Mouse (Mus musculus) erythroblast, embryonic 14.5 days (primary cell): ENCODE results near the gene Fgfr2. TPM values are rescaled to one million over a fixed set of nuclear protein-coding genes. Genes with fewer than 3 reads are reported as not detected.

Source experiments
- H3K27me3 ChIP-seq: 2 replicates; pipeline ENCODE4 v1.6.1; 2012; ENCODE audit warnings: inconsistent platforms; ENCODE audit not compliant: control insufficient read depth
- H3K36me3 ChIP-seq: 2 replicates; pipeline ENCODE4 v1.6.1; 2012; ENCODE audit warnings: mild to moderate bottlenecking, inconsistent platforms; ENCODE audit not compliant: control insufficient read depth
- H3K4me1 ChIP-seq: 2 replicates; pipeline ENCODE4 v1.6.1; 2012; ENCODE audit warnings: inconsistent platforms; ENCODE audit not compliant: control insufficient read depth
- H3K4me3 ChIP-seq: replicated peaks from 2 replicates; pipeline ENCODE3; 2012; ENCODE audit warnings: moderate library complexity, mild to moderate bottlenecking, inconsistent platforms
- H3K9me3 ChIP-seq: 2 replicates; pipeline ENCODE4 v1.6.1; 2012; ENCODE audit warnings: low read length, inconsistent platforms, mixed read lengths; ENCODE audit not compliant: control insufficient read depth
- GATA1 ChIP-seq: IDR thresholded peaks from 2 replicates; pipeline ENCODE4 v1.6.1; 2012; ENCODE audit warnings: low read length, inconsistent platforms, mixed read lengths
- TAL1 ChIP-seq: IDR thresholded peaks from 3 replicates; pipeline ENCODE4 v1.6.1; 2012; ENCODE audit warnings: low read length, inconsistent platforms, mixed read lengths
- polyA plus RNA-seq: library from polyadenylated mRNA; stranded (reverse); fragments of >175 nt; gene quantifications from 2 replicates; pipeline ENCODE4 v1.2.3, GENCODE M21; 2012

Gene Fgfr2
- polyA plus RNA-seq, 1 experiment, result not detected

- Histone ChIP-seq H3K4me3 (no peak overlapping the region), H3K9me3 (no peaks in the 10 kb centered on the region), H3K36me3 (no peaks in the 10 kb centered on the region), H3K4me1 (peaks cover 2% of the 10 kb centered on the region), H3K27me3 (no peaks in the 10 kb centered on the region)
- TF ChIP-seq TAL1, result no peak
- no peak for TF ChIP-seq GATA1
These were observed 29.0 kb downstream of the Fgfr2 start for GRCm38 (mm10) chr7:133094161-133094560.

GRCm38 (mm10) chr7:133093731-133094130, 29.4 kb downstream of the Fgfr2 start:
- TF ChIP-seq TAL1 (no peak), GATA1 (no peak)
- no peaks in the 10 kb centered on the region for H3K36me3 ChIP-seq
- H3K9me3 ChIP-seq, result no peaks in the 10 kb centered on the region
- no peak overlapping the region for H3K4me3 ChIP-seq
- no peaks in the 10 kb centered on the region for H3K27me3 ChIP-seq
- H3K4me1 ChIP-seq, result peaks cover 2% of the 10 kb centered on the region

- TF ChIP-seq GATA1, result no peak
- no peak for TF ChIP-seq TAL1
- Histone ChIP-seq H3K27me3 (no peaks in the 10 kb centered on the region), H3K4me1 (peaks cover 2% of the 10 kb centered on the region), H3K4me3 (no peak overlapping the region), H3K9me3 (no peaks in the 10 kb centered on the region), H3K36me3 (no peaks in the 10 kb centered on the region)
These were observed 32.5 kb downstream of the Fgfr2 start for GRCm38 (mm10) chr7:133090641-133091040.

- Histone ChIP-seq H3K36me3 (no peaks in the 10 kb centered on the region), H3K9me3 (no peaks in the 10 kb centered on the region), H3K27me3 (no peaks in the 10 kb centered on the region), H3K4me3 (no peak overlapping the region), H3K4me1 (peaks cover 2% of the 10 kb centered on the region)
- TF ChIP-seq TAL1 (no peak), GATA1 (no peak)
These were observed 33.4 kb downstream of the Fgfr2 start for GRCm38 (mm10) chr7:133089621-133090260.

GRCm38 (mm10) chr7:133088830-133089261, 34.3 kb downstream of the Fgfr2 start:
- Histone ChIP-seq H3K36me3 (no peaks in the 10 kb centered on the region), H3K4me3 (no peak overlapping the region)

GRCm38 (mm10) chr7:133088411-133088810, 34.7 kb downstream of the Fgfr2 start:
- no peak for TF ChIP-seq GATA1
- TF ChIP-seq TAL1, result no peak
- Histone ChIP-seq H3K9me3 (no peaks in the 10 kb centered on the region), H3K4me3 (no peak overlapping the region), H3K27me3 (no peaks in the 10 kb centered on the region), H3K36me3 (no peaks in the 10 kb centered on the region), H3K4me1 (peaks cover 2% of the 10 kb centered on the region)

More at GRCm38 (mm10) chr7:133088830-133089261, 34.3 kb downstream of the Fgfr2 start:
- TF ChIP-seq GATA1 (no peak), TAL1 (no peak)
- H3K27me3 ChIP-seq, result no peaks in the 10 kb centered on the region
- H3K4me1 ChIP-seq, result peaks cover 2% of the 10 kb centered on the region
- no peaks in the 10 kb centered on the region for H3K9me3 ChIP-seq

GRCm38 (mm10) chr7:133085408-133085807, 37.7 kb downstream of the Fgfr2 start:
- Histone ChIP-seq H3K4me1 (no peaks in the 10 kb centered on the region; the same call in 1 of the 2 replicates), H3K4me3 (no peak overlapping the region), H3K27me3 (no peaks in the 10 kb centered on the region), H3K36me3 (no peaks in the 10 kb centered on the region), H3K9me3 (no peaks in the 10 kb centered on the region)
- TF ChIP-seq GATA1, result no peak
- no peak for TF ChIP-seq TAL1

- no peaks in the 10 kb centered on the region for H3K27me3 ChIP-seq
- H3K4me3 ChIP-seq, result no peak overlapping the region
- H3K9me3 ChIP-seq, result no peaks in the 10 kb centered on the region
- TF ChIP-seq TAL1 (no peak), GATA1 (no peak)
- no peaks in the 10 kb centered on the region for H3K4me1 ChIP-seq
- no peaks in the 10 kb centered on the region for H3K36me3 ChIP-seq
These were observed 39.1 kb downstream of the Fgfr2 start for GRCm38 (mm10) chr7:133083936-133084614.

- no peaks in the 10 kb centered on the region for H3K4me1 ChIP-seq
- H3K9me3 ChIP-seq, result no peaks in the 10 kb centered on the region
- H3K36me3 ChIP-seq, result no peaks in the 10 kb centered on the region
- no peak overlapping the region for H3K4me3 ChIP-seq
- no peaks in the 10 kb centered on the region for H3K27me3 ChIP-seq
- TF ChIP-seq GATA1 (no peak), TAL1 (no peak)
These were observed 44.2 kb downstream of the Fgfr2 start for GRCm38 (mm10) chr7:133078929-133079328.
